Mouse (Mus musculus) colon, adult 2 months (tissue): ENCODE data around the gene Gm10320. TPM values are rescaled to one million over a fixed set of nuclear protein-coding genes. Genes with fewer than 3 reads are reported as not detected.

ENCODE experiments used
- polyA plus RNA-seq: library from polyadenylated mRNA; depleted of rRNA; stranded (reverse); fragments of >200 nt; gene quantifications from 2 replicates; pipeline ENCODE4 v1.2.3, GENCODE M21; 2012; rRNA removed

Gm10320 gene
- polyA plus RNA-seq = 0.95 and 1.2 TPM in 2 replicates

GRCm38 (mm10) chr13:98491909-98492308, at the start of gene Gm10320:
TSS of gene Gm10320 (minus strand) at chr13:98492001.

Other genes with a start within 250 kb of the Gm10320 start
- gene Utp15, start 229.0 kb downstream of the Gm10320 start, polyA plus RNA-seq = 2.4 and 2.5 TPM in 2 replicates
- gene Ankra2, start 228.9 kb downstream of the Gm10320 start, polyA plus RNA-seq = 10.2 and 12.4 TPM in 2 replicates
- gene Gm21976, start 212.1 kb downstream of the Gm10320 start, polyA plus RNA-seq = not detected in 2 replicates
- gene Btf3, start 175.0 kb downstream of the Gm10320 start, polyA plus RNA-seq = 123 and 149 TPM in 2 replicates
- gene Foxd1, start 137.8 kb downstream of the Gm10320 start, polyA plus RNA-seq = 0.02 and 0.03 TPM in 2 replicates
- gene Tmem174, start 145.4 kb upstream of the Gm10320 start, polyA plus RNA-seq = 0.35 and 0.83 TPM in 2 replicates
- 141 and 225 TPM in 2 replicates for gene Tmem171, start 202.8 kb upstream of the Gm10320 start, polyA plus RNA-seq